Mouse (Mus musculus) embryonic facial prominence, embryonic 13.5 days (tissue): ENCODE data around the gene Cntrl. TPM values are rescaled to one million over a fixed set of nuclear protein-coding genes. Genes with fewer than 3 reads are reported as not detected.
A peak's percentile ranks its signal among the peaks of the same experiment; 100 is the strongest.

Source experiments
- ATAC-seq: fragments of 200-750 bp; cut with Nextera tagmentation; 2 replicates; pipeline ENCODE4 v1.8.0; 2017; ENCODE audit warnings: low read depth; ENCODE audit not compliant: insufficient number of reproducible peaks, insufficient read depth, low FRiP score, low TSS enrichment
- H3K27ac ChIP-seq: fragments of 300-500 bp; sonication (generic); 2 replicates; pipeline ENCODE4 v1.5.1; 2015; ENCODE audit warnings: moderate library complexity, mild to moderate bottlenecking, inconsistent platforms
- H3K27me3 ChIP-seq: fragments of 300-500 bp; sonication (generic); 2 replicates; pipeline ENCODE4 v1.6.1; 2015; ENCODE audit warnings: mild to moderate bottlenecking, inconsistent platforms
- H3K36me3 ChIP-seq: fragments of 300-500 bp; sonication (generic); 2 replicates; pipeline ENCODE4 v1.6.1; 2015; ENCODE audit warnings: mild to moderate bottlenecking, inconsistent platforms
- H3K4me1 ChIP-seq: fragments of 300-500 bp; sonication (generic); 2 replicates; pipeline ENCODE4 v1.6.1; 2015; ENCODE audit warnings: inconsistent platforms
- H3K4me2 ChIP-seq: fragments of 300-500 bp; sonication (generic); 2 replicates; pipeline ENCODE4 v1.6.1; 2015; ENCODE audit warnings: moderate library complexity, mild to moderate bottlenecking, inconsistent platforms
- H3K4me3 ChIP-seq: fragments of 300-500 bp; sonication (generic); 2 replicates; pipeline ENCODE4 v1.5.1; 2015; ENCODE audit warnings: mild to moderate bottlenecking, inconsistent platforms
- H3K9ac ChIP-seq: fragments of 300-500 bp; sonication (generic); 2 replicates; pipeline ENCODE4 v1.6.1; 2015; ENCODE audit warnings: mild to moderate bottlenecking, inconsistent platforms
- H3K9me3 ChIP-seq: fragments of 300-500 bp; sonication (generic); 2 replicates; pipeline ENCODE4 v1.6.1; 2016; ENCODE audit warnings: inconsistent platforms
- WGBS: fragments of 180-500 bp; shearing (Covaris S2); methylation state at CpG from one replicate; pipeline ENCODE4 v1.1.7; 2015; ENCODE audit warnings: mixed read lengths; 5-methylcytosine and 5-hydroxymethylcytosine counted together
- polyA plus RNA-seq: library from polyadenylated mRNA; unstranded; fragments of >200 nt; fragmentation: Nextera tagmentation; extraction: Ambion mirVana; gene quantifications from 2 replicates; pipeline ENCODE4 v1.2.1, GENCODE M21; 2015

The Cntrl gene
- polyA plus RNA-seq, 1 experiment from 2014 or later = 32.1 TPM

DNA sequence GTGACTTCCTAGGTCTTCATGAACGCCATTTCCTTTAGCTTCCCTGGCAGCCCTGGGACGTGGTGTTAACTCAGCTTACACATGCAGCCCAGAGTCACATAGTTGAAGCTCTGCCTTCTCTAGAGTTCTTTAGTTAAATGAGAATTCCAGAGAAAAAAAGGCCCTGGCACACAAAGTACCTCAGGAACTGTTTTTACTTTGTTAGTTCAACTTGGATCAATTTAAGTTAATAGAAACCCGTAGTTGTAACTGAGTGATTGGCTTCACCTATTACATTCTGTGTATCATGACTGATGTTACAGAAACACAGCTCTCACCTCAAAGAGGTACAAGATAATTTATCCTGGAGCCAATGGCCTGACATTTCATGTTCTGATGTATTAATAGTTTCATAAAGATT lies 49.1 kb downstream of the Cntrl start:
- Histone ChIP-seq H3K27ac (no peak overlapping the region), H3K36me3 (peaks cover 86% of the 10 kb centered on the region)
- WGBS = 65% methylated on average over 3 of the region's 3 CpGs

DNA sequence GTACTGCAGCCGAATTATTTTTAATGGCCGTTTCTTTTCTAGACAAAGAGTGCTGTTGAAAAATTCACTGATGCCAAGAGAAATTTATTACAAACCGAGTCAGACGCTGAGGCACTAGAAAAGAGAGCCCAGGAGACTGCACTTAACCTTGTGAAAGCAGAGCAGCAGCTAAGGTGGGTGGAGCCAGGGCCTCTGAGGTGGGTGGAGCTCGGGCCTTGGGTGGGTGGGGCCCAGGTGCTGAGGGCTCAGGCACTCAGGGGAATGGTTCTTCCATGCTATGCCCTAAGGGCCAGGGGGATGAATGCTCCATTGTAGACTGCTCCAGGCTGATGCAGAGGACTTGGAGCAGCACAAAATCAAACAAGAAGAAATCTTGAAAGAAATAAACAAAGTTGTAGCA lies 50.9 kb downstream of the Cntrl start:
- Histone ChIP-seq H3K9me3 (no peaks in the 10 kb centered on the region), H3K36me3 (peaks cover 78% of the 10 kb centered on the region), H3K9ac (no peak overlapping the region), H3K4me3 (no peak overlapping the region), H3K4me2 (no peak overlapping the region), H3K27ac (no peak overlapping the region), H3K27me3 (no peaks in the 10 kb centered on the region), H3K4me1 (no peaks in the 10 kb centered on the region)
- ATAC-seq = no peak
- 60% methylated on average over 5 of the region's 5 CpGs for WGBS

More for the DNA sequence above, 49.1 kb downstream of the Cntrl start:
- no peak for ATAC-seq
- Histone ChIP-seq H3K4me2 (no peak overlapping the region), H3K4me3 (no peak overlapping the region), H3K9me3 (no peaks in the 10 kb centered on the region), H3K27me3 (no peaks in the 10 kb centered on the region), H3K9ac (no peak overlapping the region), H3K4me1 (no peaks in the 10 kb centered on the region)

DNA sequence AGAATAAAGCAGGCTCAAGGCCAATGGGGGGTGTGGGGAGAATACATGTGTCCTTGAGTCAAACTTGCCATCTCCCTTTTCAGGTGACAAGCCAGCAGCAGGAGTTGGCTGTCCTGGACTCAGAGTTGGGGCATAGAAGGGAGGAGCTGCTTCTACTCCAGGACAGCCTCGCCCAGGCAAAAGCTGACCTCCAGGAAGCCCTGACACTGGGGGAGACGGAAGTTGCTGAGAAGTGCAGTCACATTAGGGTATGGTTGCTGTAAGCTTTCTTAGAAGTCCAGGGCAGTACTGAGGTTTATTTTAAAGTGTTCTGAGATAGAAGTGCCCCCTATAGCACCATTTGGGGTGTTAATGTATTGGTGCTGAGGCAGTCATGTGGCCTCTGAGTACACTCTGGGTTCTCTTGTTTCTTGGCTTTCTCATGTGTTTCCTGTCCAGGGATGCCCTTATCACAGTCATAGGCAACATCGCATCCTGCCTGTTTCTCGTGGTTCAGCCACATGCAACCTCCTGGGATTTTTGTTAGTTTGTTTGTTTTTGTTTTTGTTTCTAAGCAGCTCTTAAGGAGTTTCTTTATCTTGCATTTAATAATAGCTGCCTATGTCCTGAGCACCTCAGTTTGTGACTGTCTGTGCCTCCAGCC lies 52.7 kb downstream of the Cntrl start:
- Histone ChIP-seq H3K27ac (no peak overlapping the region), H3K36me3 (peaks cover 78% of the 10 kb centered on the region), H3K4me3 (no peak overlapping the region), H3K4me2 (no peak overlapping the region), H3K27me3 (no peaks in the 10 kb centered on the region), H3K9me3 (no peaks in the 10 kb centered on the region), H3K9ac (no peak overlapping the region), H3K4me1 (no peaks in the 10 kb centered on the region)
- 79% methylated on average over 4 of the region's 4 CpGs for WGBS
- no peak for ATAC-seq

DNA sequence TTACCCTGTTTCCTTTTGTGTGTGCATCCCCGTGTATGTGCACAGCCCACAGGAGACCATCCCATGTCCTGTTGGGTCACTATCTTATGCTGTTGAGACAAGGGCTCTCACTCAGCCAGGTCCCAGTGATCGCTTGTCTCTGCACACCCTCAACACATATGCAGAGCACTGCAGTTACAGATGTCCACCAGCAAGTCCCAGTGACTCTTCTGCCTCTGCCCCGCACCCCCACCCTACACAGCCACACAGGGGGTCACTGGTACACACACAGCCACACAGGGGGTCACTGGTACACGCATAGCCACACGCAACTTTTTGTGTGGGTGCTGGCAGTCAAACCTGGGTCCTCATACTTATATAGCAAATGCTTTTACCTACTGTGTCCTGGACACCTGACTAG lies 54.1 kb downstream of the Cntrl start:
- no peak overlapping the region for H3K4me2 ChIP-seq
- no peak overlapping the region for H3K9ac ChIP-seq
- no peak overlapping the region for H3K4me3 ChIP-seq
- WGBS = 93% methylated on average over 5 of the region's 5 CpGs
- H3K9me3 ChIP-seq = no peaks in the 10 kb centered on the region
- no peaks in the 10 kb centered on the region for H3K27me3 ChIP-seq
- H3K4me1 ChIP-seq = no peaks in the 10 kb centered on the region
- H3K36me3 ChIP-seq = peaks cover 76% of the 10 kb centered on the region
- H3K27ac ChIP-seq = no peak overlapping the region
- no peak for ATAC-seq

DNA sequence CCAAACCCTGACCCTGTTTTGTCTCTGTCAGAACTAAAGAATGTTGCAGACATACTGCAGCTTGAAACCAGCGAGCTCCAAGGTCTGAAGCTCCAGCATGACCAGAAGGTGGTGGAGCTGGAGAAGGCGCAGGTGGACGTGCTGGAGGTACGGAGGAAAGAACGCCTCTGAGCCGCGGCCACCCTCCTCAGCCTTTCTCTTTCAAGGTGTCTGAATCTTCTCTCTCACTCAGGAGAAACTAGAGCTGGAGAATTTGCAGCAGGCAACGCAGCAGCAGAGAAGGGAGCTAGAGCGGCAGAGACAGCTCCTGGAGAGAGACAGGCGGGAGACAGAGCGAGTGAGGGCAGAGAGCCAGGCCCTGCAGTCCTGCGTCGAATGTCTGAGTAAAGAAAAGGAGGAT lies 56.1 kb downstream of the Cntrl start:
- Histone ChIP-seq H3K36me3 (peaks cover 75% of the 10 kb centered on the region), H3K9me3 (no peaks in the 10 kb centered on the region), H3K4me2 (no peak overlapping the region), H3K9ac (no peak overlapping the region), H3K27me3 (no peaks in the 10 kb centered on the region), H3K4me3 (no peak overlapping the region), H3K4me1 (no peaks in the 10 kb centered on the region), H3K27ac (no peak overlapping the region)
- WGBS = 90% methylated on average over 13 of the region's 13 CpGs
- no peak for ATAC-seq

DNA sequence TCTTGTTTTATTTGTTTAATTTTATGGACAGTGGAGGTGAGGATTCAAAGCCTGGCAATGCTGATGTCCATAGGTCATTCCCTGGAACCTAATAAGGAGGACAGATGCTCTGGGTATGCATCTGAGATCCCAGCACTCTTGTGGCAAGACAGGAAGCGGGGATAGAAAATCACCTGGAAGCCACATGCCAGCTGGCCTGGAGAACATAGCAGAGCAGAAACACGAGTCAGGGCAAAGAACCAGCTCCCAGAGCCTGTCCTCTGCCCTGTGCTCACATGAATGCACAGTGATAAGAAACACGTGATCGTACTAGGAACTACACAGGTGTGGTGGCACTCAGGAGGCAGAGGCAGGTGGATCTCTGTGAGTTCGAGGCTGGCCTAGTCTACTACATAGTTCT lies 57.5 kb downstream of the Cntrl start:
- peaks cover 83% of the 10 kb centered on the region for H3K36me3 ChIP-seq
- no peak overlapping the region for H3K9ac ChIP-seq
- H3K9me3 ChIP-seq = no peaks in the 10 kb centered on the region
- no peak for ATAC-seq
- H3K4me1 ChIP-seq = no peaks in the 10 kb centered on the region
- H3K4me3 ChIP-seq = no peak overlapping the region
- H3K4me2 ChIP-seq = no peak overlapping the region
- no peak overlapping the region for H3K27ac ChIP-seq
- H3K27me3 ChIP-seq = no peaks in the 10 kb centered on the region
- WGBS = 88% methylated on average over 5 of the region's 5 CpGs

DNA sequence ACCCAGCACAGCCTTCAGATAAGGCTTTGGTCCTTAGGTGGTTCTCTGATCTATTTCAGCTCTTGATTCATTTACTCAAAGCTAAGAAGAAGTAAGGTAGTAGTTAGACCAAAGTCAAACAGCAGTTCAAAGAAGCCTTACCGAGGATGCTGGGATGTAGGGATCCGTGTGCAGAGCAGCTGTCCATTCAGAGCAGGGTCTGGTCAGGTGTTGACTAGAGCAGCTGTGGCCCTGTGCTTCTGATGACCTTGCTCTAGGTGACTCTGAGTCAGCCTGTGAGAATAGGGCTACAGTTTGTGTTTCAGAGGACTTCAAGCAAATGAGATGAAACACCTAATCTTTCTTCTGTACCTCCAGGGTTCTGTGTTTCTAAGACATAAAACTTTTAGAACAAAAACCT lies 60.2 kb downstream of the Cntrl start:
- no peak overlapping the region for H3K27ac ChIP-seq
- no peak overlapping the region for H3K9ac ChIP-seq
- no peaks in the 10 kb centered on the region for H3K9me3 ChIP-seq
- no peaks in the 10 kb centered on the region for H3K4me1 ChIP-seq
- H3K4me2 ChIP-seq = no peak overlapping the region
- ATAC-seq = no peak
- no peaks in the 10 kb centered on the region for H3K27me3 ChIP-seq
- H3K36me3 ChIP-seq = peaks cover 86% of the 10 kb centered on the region
- H3K4me3 ChIP-seq = no peak overlapping the region
- WGBS = 88% methylated on average over 2 of the region's 2 CpGs

DNA sequence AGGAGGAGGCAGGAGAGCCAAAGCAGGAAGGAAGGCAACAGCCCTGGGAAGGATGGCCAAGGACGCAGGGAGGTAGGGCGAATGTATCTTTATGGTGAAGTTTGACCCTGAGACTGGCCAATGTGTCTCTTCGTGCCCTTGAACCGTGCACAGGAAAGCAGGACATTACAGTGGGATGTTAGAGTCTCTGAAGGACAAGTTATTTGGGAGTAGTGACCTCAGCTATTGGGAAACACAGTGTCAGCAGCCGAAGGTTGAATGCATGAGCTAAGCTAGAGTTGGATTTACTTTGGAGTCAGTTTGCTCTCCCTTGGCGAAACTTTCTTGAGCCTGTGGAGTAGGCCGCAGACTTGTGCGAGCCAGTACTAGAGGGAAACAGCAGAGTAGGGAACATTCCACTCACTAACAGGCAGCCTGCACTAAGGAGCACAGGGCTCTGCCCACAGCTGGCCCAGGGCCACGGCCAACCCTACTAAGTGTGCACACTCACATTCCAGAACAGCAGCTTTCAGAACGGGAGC lies 62.1 kb downstream of the Cntrl start:
- Histone ChIP-seq H3K4me1 (no peaks in the 10 kb centered on the region), H3K9me3 (no peaks in the 10 kb centered on the region), H3K9ac (no peak overlapping the region), H3K27ac (no peak overlapping the region), H3K4me2 (no peak overlapping the region), H3K36me3 (peaks cover 93% of the 10 kb centered on the region), H3K27me3 (no peaks in the 10 kb centered on the region), H3K4me3 (no peak overlapping the region)
- no peak for ATAC-seq
- 88% methylated on average over 10 of the region's 10 CpGs for WGBS

DNA sequence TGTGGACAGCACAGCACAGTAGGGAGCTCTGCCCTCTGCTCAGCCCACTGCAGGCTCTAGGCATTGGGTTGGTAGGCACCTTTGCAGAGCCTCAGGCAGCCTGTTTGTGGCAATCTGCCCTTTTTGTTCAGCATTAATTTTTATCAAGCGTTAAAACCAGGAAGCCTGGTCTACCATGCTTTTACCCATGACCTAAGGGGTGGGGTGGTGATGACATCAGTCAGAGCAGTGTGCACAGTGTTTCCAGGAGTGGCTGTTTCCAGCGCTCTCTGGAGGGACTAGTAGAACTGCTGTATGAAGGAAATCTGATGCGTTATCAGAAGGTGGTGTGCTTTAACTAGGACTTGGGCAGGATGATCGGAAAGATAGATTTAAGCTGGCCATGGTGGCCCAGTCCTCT lies 63.0 kb downstream of the Cntrl start:
- Histone ChIP-seq H3K9me3 (no peaks in the 10 kb centered on the region), H3K4me2 (no peak overlapping the region), H3K36me3 (peaks cover 93% of the 10 kb centered on the region), H3K27me3 (no peaks in the 10 kb centered on the region), H3K9ac (no peak overlapping the region), H3K27ac (0 out of 2 replicates have a peak overlapping the region, but pooled peaks have one; percentile 8), H3K4me3 (no peak overlapping the region), H3K4me1 (no peaks in the 10 kb centered on the region)
- no peak for ATAC-seq
- WGBS = 88% methylated on average over 4 of the region's 4 CpGs

DNA sequence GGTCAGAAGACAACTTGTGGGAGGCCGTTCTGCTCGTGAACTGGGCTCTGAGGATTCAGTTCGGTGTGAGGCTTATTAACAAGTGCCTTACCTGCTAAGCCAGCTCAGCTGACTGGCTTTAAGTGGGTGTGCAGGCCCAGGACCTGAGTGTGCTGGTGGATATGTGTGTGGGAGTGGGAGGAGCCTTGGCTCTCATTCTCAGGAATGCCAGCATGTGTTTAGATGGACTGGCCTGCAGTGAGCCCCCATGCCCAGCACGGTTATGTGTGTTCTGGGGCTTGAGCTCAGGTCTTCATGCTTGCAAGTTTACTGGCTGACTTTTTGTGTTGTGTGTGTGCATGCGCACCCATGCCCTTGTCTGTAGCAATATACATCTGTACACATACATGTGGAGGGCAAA lies 64.4 kb downstream of the Cntrl start:
- no peaks in the 10 kb centered on the region for H3K9me3 ChIP-seq
- H3K4me3 ChIP-seq = no peak overlapping the region
- 93% methylated on average over 5 of the region's 5 CpGs for WGBS
- H3K4me2 ChIP-seq = no peak overlapping the region
- H3K36me3 ChIP-seq = peaks cover 91% of the 10 kb centered on the region
- H3K27me3 ChIP-seq = no peaks in the 10 kb centered on the region
- no peaks in the 10 kb centered on the region for H3K4me1 ChIP-seq
- H3K9ac ChIP-seq = no peak overlapping the region
- no peak overlapping the region for H3K27ac ChIP-seq
- ATAC-seq = no peak

DNA sequence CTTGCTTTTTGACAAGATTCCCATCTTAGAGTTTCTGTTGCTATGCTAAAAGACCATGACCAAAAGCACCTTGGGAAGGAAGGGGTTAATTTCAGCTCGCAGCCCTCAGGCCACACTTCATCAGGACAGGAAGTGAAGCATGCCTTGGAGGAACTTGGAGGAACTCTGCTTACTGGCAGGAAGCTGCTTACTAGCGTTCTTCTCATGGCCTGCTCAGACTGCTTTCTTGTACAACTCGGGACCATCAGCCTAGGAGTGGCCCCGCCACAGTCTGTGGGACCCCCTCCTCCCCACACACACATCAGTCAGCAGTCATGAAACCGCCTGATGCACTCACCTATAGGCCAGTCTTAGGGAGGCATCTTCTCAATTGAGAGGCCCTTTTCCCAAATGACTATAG lies 64.8 kb downstream of the Cntrl start:
- Histone ChIP-seq H3K36me3 (peaks cover 93% of the 10 kb centered on the region), H3K9ac (no peak overlapping the region), H3K27me3 (no peaks in the 10 kb centered on the region), H3K4me2 (no peak overlapping the region), H3K4me1 (no peaks in the 10 kb centered on the region), H3K4me3 (no peak overlapping the region), H3K27ac (no peak overlapping the region), H3K9me3 (no peaks in the 10 kb centered on the region)
- ATAC-seq = no peak
- 34% methylated on average over 5 of the region's 5 CpGs for WGBS

DNA sequence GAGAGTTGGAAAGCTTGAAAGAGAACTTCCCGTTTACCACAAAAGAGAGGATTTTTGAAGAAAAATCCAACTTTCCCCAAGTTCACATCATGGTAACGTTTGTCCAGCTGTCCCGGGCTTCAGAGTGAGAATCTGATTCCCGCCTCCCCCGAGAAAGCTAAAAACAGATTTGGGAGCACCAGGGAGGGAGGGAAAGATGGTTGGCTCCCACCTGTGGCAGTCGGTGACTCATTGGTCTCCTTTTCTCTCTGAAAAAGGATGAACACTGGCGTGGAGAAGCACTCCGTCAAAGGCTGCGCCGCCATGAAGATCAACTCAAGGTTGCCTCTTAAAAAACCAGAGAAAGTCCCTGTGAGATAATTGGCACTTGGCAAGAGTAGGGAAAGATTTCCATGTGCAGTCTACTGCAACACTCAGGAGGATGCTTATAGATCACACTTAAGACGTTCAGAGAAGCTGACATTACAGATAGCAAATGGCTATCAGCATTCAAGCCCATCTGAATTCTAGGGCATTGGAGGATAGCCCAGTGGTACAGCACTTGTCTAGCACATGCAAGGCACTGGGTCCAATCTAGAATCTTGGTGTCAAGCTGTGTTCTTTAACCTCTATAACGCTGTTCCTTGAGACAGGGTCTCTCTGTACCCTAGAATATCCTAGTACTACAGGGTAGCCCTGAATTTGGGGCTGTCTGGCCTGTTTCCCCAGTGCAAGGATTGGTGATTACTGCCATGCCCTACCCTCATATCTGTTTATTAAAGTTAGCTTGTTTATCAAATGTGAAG lies 66.2 kb downstream of the Cntrl start:
- no peak overlapping the region for H3K4me2 ChIP-seq
- H3K27me3 ChIP-seq = no peaks in the 10 kb centered on the region
- H3K27ac ChIP-seq = no peak overlapping the region
- no peak overlapping the region for H3K4me3 ChIP-seq
- no peak for ATAC-seq
- H3K36me3 ChIP-seq = peaks cover 94% of the 10 kb centered on the region
- no peaks in the 10 kb centered on the region for H3K9me3 ChIP-seq
- H3K9ac ChIP-seq = no peak overlapping the region
- 86% methylated on average over 12 of the region's 12 CpGs for WGBS
- no peaks in the 10 kb centered on the region for H3K4me1 ChIP-seq
